Mouse (Mus musculus) brown adipose tissue, adult 24 weeks (tissue): ENCODE measurements around the gene Pef1. TPM values are rescaled to one million over a fixed set of nuclear protein-coding genes. Genes with fewer than 3 reads are reported as not detected.

Source experiments
- H3K27ac ChIP-seq: fragments of 200-500 bp; replicated peaks from 2 replicates; pipeline ENCODE4 v1.5.1; 2012; ENCODE audit warnings: low read depth, mild to moderate bottlenecking, low read length
- H3K4me1 ChIP-seq: fragments of 200-500 bp; 2 replicates; pipeline ENCODE4 v1.6.1; 2012; ENCODE audit warnings: low read length, mixed read lengths; ENCODE audit not compliant: control insufficient read depth, insufficient read depth, insufficient read length
- H3K4me3 ChIP-seq: fragments of 200-500 bp; 2 replicates; pipeline ENCODE4 v1.5.1; 2012; ENCODE audit warnings: low read depth, mild to moderate bottlenecking, low read length, moderate library complexity; ENCODE audit not compliant: insufficient read depth
- polyA plus RNA-seq: library from polyadenylated mRNA; stranded (reverse); fragments of >200 nt; gene quantifications from 2 replicates; pipeline ENCODE4 v1.2.4, GENCODE M21; 2012; ENCODE audit not compliant: missing spikeins, insufficient read depth, insufficient read length

Pef1 gene
- polyA plus RNA-seq, 1 experiment = 67.7 TPM

GRCm38 (mm10) chr4:130079521-130079920 lies 22.8 kb upstream of the Pef1 start:
- Histone ChIP-seq H3K4me1 (no peaks in the 10 kb centered on the region), H3K27ac (no peak overlapping the region), H3K4me3 (no peak overlapping the region)

GRCm38 (mm10) chr4:130081345-130082190 lies 20.8 kb upstream of the Pef1 start:
- no peak overlapping the region for H3K27ac ChIP-seq
- H3K4me1 ChIP-seq = no peaks in the 10 kb centered on the region
- H3K4me3 ChIP-seq = no peak overlapping the region

- no peaks in the 10 kb centered on the region for H3K4me1 ChIP-seq
- no peak overlapping the region for H3K4me3 ChIP-seq
- no peak overlapping the region for H3K27ac ChIP-seq
Observed at GRCm38 (mm10) chr4:130082211-130082610, 20.1 kb upstream of the Pef1 start.

GRCm38 (mm10) chr4:130084331-130084945 lies 17.9 kb upstream of the Pef1 start:
- Histone ChIP-seq H3K4me1 (no peaks in the 10 kb centered on the region), H3K27ac (no peak overlapping the region), H3K4me3 (no peak overlapping the region)

- Histone ChIP-seq H3K4me3 (no peak overlapping the region), H3K4me1 (no peaks in the 10 kb centered on the region), H3K27ac (no peak overlapping the region)
Observed at GRCm38 (mm10) chr4:130085246-130085820, 17.0 kb upstream of the Pef1 start.

GRCm38 (mm10) chr4:130087293-130087692 lies 15.1 kb upstream of the Pef1 start:
- no peaks in the 10 kb centered on the region for H3K4me1 ChIP-seq

GRCm38 (mm10) chr4:130095137-130095536 lies 7.2 kb upstream of the Pef1 start:
- Histone ChIP-seq H3K4me3 (no peak overlapping the region), H3K27ac (no peak overlapping the region), H3K4me1 (no peaks in the 10 kb centered on the region)

More at GRCm38 (mm10) chr4:130087293-130087692, 15.1 kb upstream of the Pef1 start:
- Histone ChIP-seq H3K27ac (no peak overlapping the region), H3K4me3 (no peak overlapping the region)

DNA sequence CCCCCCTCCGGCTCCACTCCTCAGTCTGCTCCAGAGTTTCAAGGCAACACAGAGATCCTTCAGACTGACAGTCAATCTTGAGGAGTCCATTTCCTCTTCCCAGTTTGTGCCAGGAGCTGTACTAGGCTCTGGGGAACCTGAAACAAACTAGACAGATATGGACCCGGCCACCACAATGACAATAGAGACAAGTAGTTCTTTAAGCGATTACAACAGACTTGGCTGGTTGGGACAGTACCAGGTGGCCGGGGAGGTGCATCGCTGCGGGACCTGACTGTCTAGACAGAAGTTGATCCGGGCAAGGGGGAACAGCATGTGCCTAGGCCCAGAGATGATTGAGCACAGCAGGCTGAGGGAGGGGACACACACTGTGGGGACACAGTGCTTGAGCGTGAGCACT lies 1.2 kb upstream of the Pef1 start:
- Histone ChIP-seq H3K27ac (no peak overlapping the region), H3K4me1 (no peaks in the 10 kb centered on the region), H3K4me3 (no peak overlapping the region)

- no peak overlapping the region for H3K27ac ChIP-seq
- no peaks in the 10 kb centered on the region for H3K4me1 ChIP-seq
- H3K4me3 ChIP-seq = no peak overlapping the region
Observed at GRCm38 (mm10) chr4:130103632-130104031, 1.3 kb downstream of the Pef1 start.

- Histone ChIP-seq H3K27ac (no peak overlapping the region), H3K4me1 (peaks cover 6% of the 10 kb centered on the region), H3K4me3 (no peak overlapping the region)
Observed at GRCm38 (mm10) chr4:130104584-130104983, 2.2 kb downstream of the Pef1 start.

GRCm38 (mm10) chr4:130107065-130107443 lies 4.7 kb downstream of the Pef1 start:
- peak overlapping the region; percentile 87 for H3K27ac ChIP-seq
- H3K4me3 ChIP-seq = peak overlapping the region; percentile 72
- H3K4me1 ChIP-seq = peaks cover 18% of the 10 kb centered on the region

DNA sequence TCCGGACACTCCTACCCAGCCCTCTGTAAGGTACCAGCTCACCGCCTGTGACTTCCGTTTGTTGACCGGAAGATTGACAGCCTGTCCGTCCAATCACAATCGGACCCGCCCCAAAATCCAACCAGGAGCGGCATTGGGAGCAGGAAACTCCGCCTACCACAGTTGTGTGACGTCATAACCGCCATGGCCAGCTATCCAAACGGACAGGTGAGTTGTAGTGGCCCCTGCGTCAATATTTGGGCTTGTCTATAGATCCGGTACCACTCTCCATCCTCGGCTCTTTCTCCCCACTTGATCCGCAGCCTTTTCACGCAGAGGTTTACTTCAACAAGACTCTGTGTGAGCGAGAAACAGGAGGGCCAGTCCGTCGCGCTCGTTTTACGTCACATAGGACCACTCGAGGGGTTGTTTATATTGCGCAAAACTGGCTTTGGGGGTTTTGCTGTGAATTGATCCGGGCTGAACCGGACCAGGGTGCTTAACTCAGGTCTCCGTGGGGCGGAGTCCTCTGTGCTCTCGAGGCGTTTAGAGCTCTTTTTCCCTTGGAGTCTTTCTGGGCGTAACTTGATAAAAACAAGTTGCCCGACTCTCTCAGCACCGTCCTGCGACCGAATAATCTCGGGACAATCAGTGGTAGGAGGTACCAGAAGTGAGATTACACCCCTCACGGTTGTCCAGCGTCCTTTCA lies 5.2 kb downstream of the Pef1 start:
- Histone ChIP-seq H3K27ac (peak overlapping the region; percentile 87), H3K4me1 (peaks cover 22% of the 10 kb centered on the region), H3K4me3 (peak overlapping the region; percentile 86)

DNA sequence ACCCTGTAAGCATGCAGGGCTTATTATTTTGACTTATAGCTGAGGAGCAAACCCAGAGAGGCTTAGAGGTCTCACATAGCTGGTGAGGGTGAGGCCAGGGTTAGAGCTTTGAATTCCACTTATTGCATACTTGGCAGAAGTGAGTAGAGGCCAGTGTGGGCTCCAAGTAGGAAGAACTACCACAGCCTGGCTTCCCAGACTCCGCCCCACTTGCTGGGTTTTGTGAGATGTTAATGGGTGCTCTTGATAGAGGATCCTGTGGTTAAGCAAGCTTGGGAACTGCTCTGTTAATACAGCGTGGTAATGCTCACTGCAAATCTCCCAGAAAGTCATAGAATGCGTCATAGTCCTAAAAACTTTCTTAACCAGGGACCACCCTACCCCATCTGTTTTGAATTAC lies 6.6 kb downstream of the Pef1 start:
- Histone ChIP-seq H3K4me3 (peak overlapping the region; percentile 4), H3K27ac (peak overlapping the region; percentile 42), H3K4me1 (peaks cover 25% of the 10 kb centered on the region)

DNA sequence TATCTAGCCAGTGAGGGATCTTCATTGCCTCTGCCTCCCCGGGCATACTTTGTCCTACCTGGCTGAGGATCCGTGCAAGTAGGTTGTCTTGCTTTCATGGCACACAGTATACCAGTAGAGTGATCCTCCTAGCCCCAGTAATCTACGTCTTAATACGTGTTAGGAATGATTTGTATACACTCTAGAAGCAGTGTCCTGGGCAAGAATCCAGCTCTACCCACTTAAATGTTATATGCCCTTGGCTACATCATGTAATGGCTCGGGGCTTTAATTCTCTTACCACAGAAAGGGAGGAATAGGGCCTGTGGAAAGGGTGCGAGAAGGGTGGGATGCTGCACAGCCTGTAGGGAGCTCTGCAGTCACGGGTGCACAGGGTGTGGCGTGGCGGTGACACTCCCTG lies 7.3 kb downstream of the Pef1 start:
- no peak overlapping the region for H3K4me3 ChIP-seq
- H3K27ac ChIP-seq = 0 out of 2 replicates have a peak overlapping the region, but pooled peaks have one; percentile 11
- peaks cover 25% of the 10 kb centered on the region for H3K4me1 ChIP-seq

GRCm38 (mm10) chr4:130110091-130110490 lies 7.7 kb downstream of the Pef1 start:
- peaks cover 25% of the 10 kb centered on the region for H3K4me1 ChIP-seq
- no peak overlapping the region for H3K4me3 ChIP-seq
- H3K27ac ChIP-seq = peak overlapping the region; percentile 44
